Mouse (Mus musculus) kidney, embryonic 16.5 days (tissue): ENCODE data around the gene Renbp. TPM values are rescaled to one million over a fixed set of nuclear protein-coding genes. Genes with fewer than 3 reads are reported as not detected.

Experiments
- ATAC-seq: fragments of 200-750 bp; cut with Nextera tagmentation; 2 replicates; pipeline ENCODE4 v1.8.0; 2017; ENCODE audit warnings: moderate TSS enrichment; ENCODE audit not compliant: low FRiP score, low TSS enrichment
- H3K27ac ChIP-seq: fragments of 300-500 bp; sonication (generic); 2 replicates; pipeline ENCODE4 v1.5.1; 2014; ENCODE audit warnings: low read length
- H3K27me3 ChIP-seq: fragments of 300-500 bp; sonication (generic); 2 replicates; pipeline ENCODE4 v1.6.1; 2014; ENCODE audit warnings: low read length, control low read depth, mixed read lengths; ENCODE audit not compliant: insufficient read depth
- H3K36me3 ChIP-seq: fragments of 300-500 bp; sonication (generic); 2 replicates; pipeline ENCODE4 v1.6.1; 2014; ENCODE audit warnings: low read length, control low read depth, mixed read lengths; ENCODE audit not compliant: insufficient read depth
- H3K4me1 ChIP-seq: fragments of 300-500 bp; sonication (generic); 2 replicates; pipeline ENCODE4 v1.6.1; 2014; ENCODE audit warnings: low read length, control low read depth, mixed read lengths; ENCODE audit not compliant: insufficient read depth
- H3K4me2 ChIP-seq: fragments of 300-500 bp; sonication (generic); replicated peaks from 2 replicates; pipeline ENCODE4 v1.6.1; 2014; ENCODE audit warnings: low read depth, low read length
- H3K4me3 ChIP-seq: fragments of 300-500 bp; sonication (generic); 2 replicates; pipeline ENCODE4 v1.5.1; 2014; ENCODE audit warnings: mild to moderate bottlenecking, low read length
- H3K9ac ChIP-seq: fragments of 300-500 bp; sonication (generic); replicated peaks from 2 replicates; pipeline ENCODE4 v1.6.1; 2014; ENCODE audit warnings: low read length
- H3K9me3 ChIP-seq: fragments of 300-500 bp; sonication (generic); 2 replicates; pipeline ENCODE4 v1.6.1; 2016; ENCODE audit warnings: low read length, control low read depth
- WGBS: fragments of 180-500 bp; shearing (Covaris S2); extraction: QIAGEN DNeasy Blood & Tissue Kit; methylation state at CpG from one replicate; pipeline ENCODE4 v1.1.7; 2014; 5-methylcytosine and 5-hydroxymethylcytosine counted together
- polyA plus RNA-seq: library from polyadenylated mRNA; unstranded; fragments of >200 nt; fragmentation: Nextera tagmentation; extraction: Ambion mirVana; gene quantifications from 2 replicates; pipeline ENCODE4 v1.2.1, GENCODE M21; 2015

Renbp gene
- polyA plus RNA-seq, 1 experiment from 2014 or later, result 66.2 TPM

- Histone ChIP-seq H3K27ac (no peak overlapping the region), H3K4me2 (no peak overlapping the region), H3K27me3 (peaks cover 16% of the 10 kb centered on the region), H3K4me1 (peaks cover under 1% of the 10 kb centered on the region; the same call in 1 of the 2 replicates), H3K4me3 (no peak overlapping the region), H3K9ac (no peak overlapping the region), H3K9me3 (no peaks in the 10 kb centered on the region), H3K36me3 (no peaks in the 10 kb centered on the region)
- ATAC-seq, result no peak
- WGBS, result 69% methylated on average over 2 of the region's 2 CpGs
Measured at GRCm38 (mm10) chrX:73875881-73876280, 54.8 kb downstream of the Renbp start.

Other genes starting within 250 kb of the Renbp start
- 276 and 282 TPM in 2 replicates for gene Bcap31, start 214.7 kb downstream of the Renbp start, polyA plus RNA-seq
- gene Abcd1, start 214.3 kb downstream of the Renbp start, polyA plus RNA-seq, result 16.2 and 17.4 TPM in 2 replicates
- 0.30 and 0.32 TPM in 2 replicates for gene Plxnb3, start 173.8 kb downstream of the Renbp start, polyA plus RNA-seq
- 4.7 and 4.8 TPM in 2 replicates for gene Srpk3, start 156.4 kb downstream of the Renbp start, polyA plus RNA-seq
- 270 and 296 TPM in 2 replicates for gene Idh3g, start 144.0 kb downstream of the Renbp start, polyA plus RNA-seq
- 182 and 199 TPM in 2 replicates for gene Ssr4, start 143.8 kb downstream of the Renbp start, polyA plus RNA-seq
- gene Pdzd4, start 105.9 kb downstream of the Renbp start, polyA plus RNA-seq, result 0.59 and 0.84 TPM in 2 replicates
- gene Avpr2, start 38.7 kb downstream of the Renbp start, polyA plus RNA-seq, result 7.1 and 7.7 TPM in 2 replicates
- gene L1cam, start 34.7 kb downstream of the Renbp start, polyA plus RNA-seq, result 7.9 and 10.3 TPM in 2 replicates
- 4.3 and 4.8 TPM in 2 replicates for gene Arhgap4, start 9.0 kb downstream of the Renbp start, polyA plus RNA-seq
- gene Naa10, start 8.9 kb downstream of the Renbp start, polyA plus RNA-seq, result 147 and 159 TPM in 2 replicates
- gene Hcfc1, start 35.5 kb upstream of the Renbp start, polyA plus RNA-seq, result 54.7 and 61.1 TPM in 2 replicates
- 76.0 and 82.0 TPM in 2 replicates for gene Irak1, start 93.1 kb upstream of the Renbp start, polyA plus RNA-seq
- gene Opn1mw, start 196.6 kb upstream of the Renbp start, polyA plus RNA-seq, result not detected in 2 replicates
- 10.0 and 10.3 TPM in 2 replicates for gene Mecp2, start 204.5 kb upstream of the Renbp start, polyA plus RNA-seq
- not detected in 2 replicates for gene Tex28, start 237.0 kb upstream of the Renbp start, polyA plus RNA-seq
- 0.06 and 0.23 TPM in 2 replicates for gene Tktl1, start 246.4 kb upstream of the Renbp start, polyA plus RNA-seq